Mouse (Mus musculus) hindbrain, embryonic 16.5 days (tissue): Measurements from ENCODE around the gene Rgma. TPM values are rescaled to one million over a fixed set of nuclear protein-coding genes. Genes with fewer than 3 reads are reported as not detected.

Experiments used
- ATAC-seq: fragments of 200-750 bp; cut with Nextera tagmentation; 2 replicates; pipeline ENCODE4 v1.8.0; 2017; ENCODE audit warnings: moderate TSS enrichment, moderate library complexity
- H3K27ac ChIP-seq: fragments of 300-500 bp; sonication (generic); 2 replicates; pipeline ENCODE4 v1.5.1; 2014; ENCODE audit warnings: low read depth, mild to moderate bottlenecking, control low read depth, low read length, moderate library complexity
- H3K27me3 ChIP-seq: fragments of 300-500 bp; sonication (generic); replicated peaks from 2 replicates; pipeline ENCODE4 v1.6.1; 2014; ENCODE audit warnings: low read length; ENCODE audit not compliant: control insufficient read depth, insufficient read depth
- H3K36me3 ChIP-seq: fragments of 300-500 bp; sonication (generic); 2 replicates; pipeline ENCODE4 v1.6.1; 2014; ENCODE audit warnings: mild to moderate bottlenecking, low read length, moderate library complexity, mixed read lengths; ENCODE audit not compliant: control insufficient read depth, insufficient read depth
- H3K4me1 ChIP-seq: fragments of 300-500 bp; sonication (generic); 2 replicates; pipeline ENCODE4 v1.6.1; 2014; ENCODE audit warnings: low read depth, low read length; ENCODE audit not compliant: control insufficient read depth, insufficient read depth
- H3K4me2 ChIP-seq: fragments of 300-500 bp; sonication (generic); 2 replicates; pipeline ENCODE4 v1.6.1; 2014; ENCODE audit warnings: mild to moderate bottlenecking, low read length, control low read depth, moderate library complexity
- H3K4me3 ChIP-seq: fragments of 300-500 bp; sonication (generic); 2 replicates; pipeline ENCODE4 v1.5.1; 2014; ENCODE audit warnings: mild to moderate bottlenecking, low read length, control low read depth, moderate library complexity
- H3K9ac ChIP-seq: fragments of 300-500 bp; sonication (generic); 2 replicates; pipeline ENCODE4 v1.6.1; 2014; ENCODE audit warnings: low read depth, mild to moderate bottlenecking, control low read depth, low read length, moderate library complexity
- H3K9me3 ChIP-seq: fragments of 300-500 bp; sonication (generic); 2 replicates; pipeline ENCODE4 v1.6.1; 2014; ENCODE audit warnings: mild to moderate bottlenecking, low read length, moderate library complexity; ENCODE audit not compliant: control insufficient read depth
- WGBS: fragments of 180-500 bp; shearing (Covaris S2); extraction: QIAGEN DNeasy Blood & Tissue Kit; methylation state at CpG from one replicate; pipeline ENCODE4 v1.1.7; 2014; 5-methylcytosine and 5-hydroxymethylcytosine counted together
- polyA plus RNA-seq: library from polyadenylated mRNA; unstranded; fragments of >200 nt; fragmentation: Nextera tagmentation; extraction: Ambion mirVana; gene quantifications from 2 replicates; pipeline ENCODE4 v1.2.1, GENCODE M21; 2015

Gene Rgma
- polyA plus RNA-seq, 1 experiment from 2014 or later: 30.9 TPM

DNA sequence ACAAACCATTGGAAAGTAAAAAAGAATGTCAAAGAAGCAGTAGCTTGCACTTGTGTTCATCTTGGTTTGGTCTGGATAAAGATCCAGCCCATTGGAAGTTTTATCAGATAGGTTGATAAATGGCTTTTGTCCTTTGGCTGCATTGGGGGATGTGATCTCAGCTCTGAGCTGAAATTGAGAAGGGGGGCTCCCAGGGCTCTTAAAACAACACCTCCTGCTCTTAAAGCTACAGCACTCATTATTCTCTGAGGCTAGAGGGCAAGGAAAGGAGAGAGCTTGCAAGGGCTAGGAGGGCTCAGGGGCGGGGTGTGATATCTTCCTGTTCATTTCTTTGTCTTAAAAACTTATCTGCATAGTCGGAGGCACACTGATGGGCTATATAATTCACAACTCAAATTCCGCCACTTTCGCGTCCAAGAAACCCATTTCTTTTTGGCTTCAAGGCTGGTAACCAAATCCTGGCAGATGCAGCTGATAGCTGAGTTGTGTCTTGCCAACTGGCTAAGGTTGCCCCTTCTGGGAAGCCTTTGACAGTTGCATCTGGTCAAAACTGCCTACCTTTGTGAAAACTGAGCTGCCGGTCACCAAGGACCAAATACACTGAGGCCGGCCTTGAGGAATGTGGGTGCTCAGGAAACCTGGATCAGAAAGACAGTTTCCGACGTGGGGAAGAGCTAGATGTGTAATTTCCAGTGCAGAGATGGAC is 18.2 kb downstream of the Rgma start:
- WGBS: 26% methylated on average over 9 of the region's 9 CpGs
- H3K4me1 ChIP-seq: peaks cover 36% of the 10 kb centered on the region
- H3K4me2 ChIP-seq: peak overlapping the region; percentile 85
- no peak for ATAC-seq
- no peaks in the 10 kb centered on the region for H3K9me3 ChIP-seq
- H3K36me3 ChIP-seq: no peaks in the 10 kb centered on the region
- H3K4me3 ChIP-seq: peak overlapping the region; percentile 58
- no peaks in the 10 kb centered on the region for H3K27me3 ChIP-seq
- peak overlapping the region; percentile 35; the same call in 1 of the 2 replicates for H3K9ac ChIP-seq
- H3K27ac ChIP-seq: peak overlapping the region; percentile 20; the same call in 1 of the 2 replicates

- 36% methylated on average over 4 of the region's 4 CpGs for WGBS
- no peak for ATAC-seq
- H3K9me3 ChIP-seq: no peaks in the 10 kb centered on the region
- peak overlapping the region; percentile 85 for H3K4me2 ChIP-seq
- H3K4me1 ChIP-seq: peaks cover 42% of the 10 kb centered on the region
- H3K4me3 ChIP-seq: peak overlapping the region; percentile 5; the same call in 1 of the 2 replicates
- H3K9ac ChIP-seq: no peak overlapping the region
- H3K36me3 ChIP-seq: no peaks in the 10 kb centered on the region
- no peak overlapping the region for H3K27ac ChIP-seq
- no peaks in the 10 kb centered on the region for H3K27me3 ChIP-seq
These were observed 18.7 kb downstream of the Rgma start for GRCm38 (mm10) chr7:73394013-73394409.

- Histone ChIP-seq H3K9ac (peak overlapping the region; percentile 41), H3K9me3 (no peaks in the 10 kb centered on the region), H3K36me3 (no peaks in the 10 kb centered on the region), H3K27me3 (no peaks in the 10 kb centered on the region; the same call in 1 of the 2 replicates), H3K4me1 (peaks cover 45% of the 10 kb centered on the region), H3K4me2 (peak overlapping the region; percentile 57), H3K4me3 (peak overlapping the region; percentile 5; the same call in 1 of the 2 replicates), H3K27ac (peak overlapping the region; percentile 70)
- 13% methylated on average over 11 of the region's 11 CpGs for WGBS
- peak; percentile 50 for ATAC-seq
These were observed 23.0 kb downstream of the Rgma start for GRCm38 (mm10) chr7:73398319-73398718.

DNA sequence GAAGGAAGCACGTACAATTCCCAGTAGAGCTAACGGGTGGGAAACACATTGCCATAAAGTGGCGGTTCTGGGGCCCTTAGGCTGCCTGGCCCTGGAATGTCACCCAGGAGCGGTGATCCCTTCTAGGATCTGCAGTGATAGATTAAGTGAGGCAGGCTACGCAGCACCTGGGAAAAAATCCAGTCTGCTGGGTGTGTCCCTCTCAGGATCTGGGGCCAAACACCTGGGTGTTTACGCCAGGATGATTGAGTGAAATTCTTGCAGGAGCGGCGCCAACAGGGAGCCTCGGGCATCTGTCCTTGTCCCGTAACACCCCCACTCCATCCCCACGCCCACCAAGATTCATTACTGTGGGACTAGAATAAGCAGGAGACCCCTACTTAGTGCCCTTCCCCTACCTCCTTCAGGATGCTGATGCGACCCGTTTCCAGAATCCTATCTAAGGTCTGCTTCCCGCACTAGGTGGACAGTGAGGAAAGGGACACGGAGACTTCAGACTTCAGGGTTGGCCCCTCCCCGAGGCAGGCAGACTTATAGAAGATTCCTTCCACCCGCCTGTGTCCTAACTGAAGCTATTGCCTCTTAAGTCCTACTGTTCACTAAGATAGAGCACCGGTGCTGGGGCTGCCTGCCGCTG is 23.6 kb downstream of the Rgma start:
- ATAC-seq: peak; percentile 3; the same call in 1 of the 2 replicates
- Histone ChIP-seq H3K4me3 (peak overlapping the region; percentile 36), H3K9me3 (no peaks in the 10 kb centered on the region), H3K9ac (peak overlapping the region; percentile 41), H3K27me3 (no peaks in the 10 kb centered on the region; the same call in 1 of the 2 replicates), H3K4me1 (peaks cover 45% of the 10 kb centered on the region), H3K27ac (peak overlapping the region; percentile 70), H3K36me3 (no peaks in the 10 kb centered on the region), H3K4me2 (peak overlapping the region; percentile 57)
- WGBS: 10% methylated on average over 19 of the region's 19 CpGs

DNA sequence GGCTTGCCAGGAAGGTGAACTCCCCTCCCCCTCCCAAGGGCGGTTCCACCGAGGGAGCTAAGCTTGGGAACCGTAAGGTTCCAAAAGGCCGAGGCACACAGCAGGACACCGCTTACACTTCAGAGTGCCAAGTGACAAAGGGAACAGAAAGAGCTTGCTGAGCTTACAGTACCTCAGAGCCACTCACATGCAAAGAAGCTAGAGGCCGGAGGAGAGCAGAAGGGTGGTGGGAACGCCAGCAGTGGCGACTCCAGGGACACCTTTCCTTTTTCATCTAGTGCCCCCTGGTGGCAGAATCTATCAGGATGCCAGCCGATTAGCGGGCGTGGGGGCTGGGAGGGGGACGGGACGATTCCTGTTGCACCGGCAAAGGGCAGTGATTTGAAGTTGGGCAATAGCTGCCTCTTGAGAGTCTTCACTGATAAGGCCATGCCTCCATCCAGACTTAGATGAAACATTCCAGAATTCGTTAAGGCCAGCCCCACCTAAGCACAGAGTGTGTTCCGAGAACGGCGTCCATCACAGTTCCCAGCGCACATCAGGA is 24.3 kb downstream of the Rgma start:
- H3K36me3 ChIP-seq: no peaks in the 10 kb centered on the region
- no peaks in the 10 kb centered on the region for H3K9me3 ChIP-seq
- peak overlapping the region; percentile 36 for H3K4me3 ChIP-seq
- H3K4me2 ChIP-seq: peak overlapping the region; percentile 57
- peak overlapping the region; percentile 70 for H3K27ac ChIP-seq
- peak overlapping the region; percentile 41 for H3K9ac ChIP-seq
- ATAC-seq: peak; percentile 70
- WGBS: 1% methylated on average over 19 of the region's 19 CpGs
- no peaks in the 10 kb centered on the region; the same call in 1 of the 2 replicates for H3K27me3 ChIP-seq
- H3K4me1 ChIP-seq: peaks cover 45% of the 10 kb centered on the region

- Histone ChIP-seq H3K27me3 (no peaks in the 10 kb centered on the region; the same call in 1 of the 2 replicates), H3K36me3 (no peaks in the 10 kb centered on the region; the same call in 1 of the 2 replicates), H3K9me3 (no peaks in the 10 kb centered on the region), H3K4me3 (peak overlapping the region; percentile 36), H3K4me2 (peak overlapping the region; percentile 57), H3K27ac (peak overlapping the region; percentile 70), H3K9ac (peak overlapping the region; percentile 41), H3K4me1 (peaks cover 45% of the 10 kb centered on the region)
- peak; percentile 41 for ATAC-seq
- 10% methylated on average over 20 of the region's 20 CpGs for WGBS
These were observed 25.0 kb downstream of the Rgma start for GRCm38 (mm10) chr7:73400051-73400916.

DNA sequence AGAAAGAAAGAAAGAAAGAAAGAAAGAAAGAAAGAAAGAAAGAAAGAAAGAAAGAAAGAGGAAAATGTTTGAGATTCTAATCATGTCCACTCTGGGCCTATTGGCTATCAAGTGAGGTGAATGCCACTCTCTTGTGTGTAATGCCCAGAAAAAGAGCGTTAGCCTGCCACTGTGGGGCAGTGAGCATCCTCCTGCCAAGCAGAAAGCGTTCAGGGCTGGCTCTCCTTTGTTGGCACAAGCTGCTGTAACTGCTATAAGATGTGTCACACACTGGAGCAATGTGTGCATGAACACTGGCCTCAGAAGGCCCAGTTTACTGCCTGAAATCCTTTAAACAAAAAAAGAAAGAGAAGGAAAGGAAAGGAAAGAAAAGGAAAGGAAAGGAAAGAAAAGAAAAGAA is 26.8 kb downstream of the Rgma start:
- H3K4me3 ChIP-seq: no peak overlapping the region
- H3K36me3 ChIP-seq: peaks cover 2% of the 10 kb centered on the region; the same call in 1 of the 2 replicates
- WGBS: 8% methylated on average over 2 of the region's 2 CpGs
- H3K9ac ChIP-seq: no peak overlapping the region
- no peaks in the 10 kb centered on the region; the same call in 1 of the 2 replicates for H3K27me3 ChIP-seq
- no peak overlapping the region for H3K27ac ChIP-seq
- H3K9me3 ChIP-seq: no peaks in the 10 kb centered on the region; the same call in 1 of the 2 replicates
- peaks cover 45% of the 10 kb centered on the region for H3K4me1 ChIP-seq
- no peak for ATAC-seq
- H3K4me2 ChIP-seq: no peak overlapping the region

GRCm38 (mm10) chr7:73402671-73403070 is 27.4 kb downstream of the Rgma start:
- WGBS: 50% methylated on average over 1 of the region's 1 CpGs
- Histone ChIP-seq H3K27me3 (no peaks in the 10 kb centered on the region; the same call in 1 of the 2 replicates), H3K27ac (no peak overlapping the region; the same call in 1 of the 2 replicates), H3K4me3 (no peak overlapping the region), H3K4me2 (no peak overlapping the region), H3K4me1 (peaks cover 42% of the 10 kb centered on the region), H3K36me3 (peaks cover 2% of the 10 kb centered on the region; the same call in 1 of the 2 replicates), H3K9me3 (no peaks in the 10 kb centered on the region; the same call in 1 of the 2 replicates), H3K9ac (no peak overlapping the region; the same call in 1 of the 2 replicates)
- no peak for ATAC-seq
